Mouse (Mus musculus): Measurements from ENCODE around the gene Hnrnpul2. TPM values are rescaled to one million over a fixed set of nuclear protein-coding genes. Genes with fewer than 3 reads are reported as not detected.

Hnrnpul2 gene
- polyA plus RNA-seq, 2 experiments, result 2.8 to 39.5 TPM

GRCm38 (mm10) chr19:8875031-8875430 lies 55.2 kb downstream of the Hnrnpul2 start:
- no peak overlapping the region for H3K4me3 ChIP-seq (ENCODE audit: insufficient read depth in 1 of 2, low read depth in 2 of 2, low read length in 2 of 2)
- 85% methylated on average over 7 of the region's 7 CpGs for WGBS (ENCODE audit: insufficient replicate concordance)
- H3K4me2 ChIP-seq (ENCODE audit: low read depth), result no peak overlapping the region
- ATAC-seq (ENCODE audit: insufficient read depth) (no peak), DNase-seq (ENCODE audit: low read depth in 3 of 3, low spot score in 3 of 3) (no peak)
- no peak overlapping the region for H3K27ac ChIP-seq
- TF ChIP-seq EP300 (IDR thresholded peaks at IDR 0.05; ENCODE audit: low read depth) (no peak), CTCF (IDR thresholded peaks at IDR 0.05; ENCODE audit: low read depth) (no peak)
- H3K9ac ChIP-seq (replicated peaks), result no peak overlapping the region
- no peaks in the 10 kb centered on the region for H3K9me3 ChIP-seq (ENCODE audit: control insufficient read depth, low read length)
- H3K4me1 ChIP-seq (replicated peaks; ENCODE audit: control insufficient read depth in 2 of 2, insufficient read depth in 2 of 2, low read length in 1 of 2), result peaks cover 13 to 16% of the 10 kb centered on the region in 2 experiments
- H3K27me3 ChIP-seq (ENCODE audit: control insufficient read depth, insufficient read depth, low read length), result no peaks in the 10 kb centered on the region
- H3K36me3 ChIP-seq (replicated peaks; ENCODE audit: control insufficient read depth, insufficient read depth, low read depth), result peaks cover 31% of the 10 kb centered on the region

GRCm38 (mm10) chr19:8880311-8881033 lies 60.7 kb downstream of the Hnrnpul2 start, which contains the start of gene Uqcc3:
Gene Uqcc3 (minus strand): TSS chr19:8880923.
- Histone ChIP-seq H3K4me3 (ENCODE audit: insufficient read depth in 1 of 2, low read depth in 2 of 2, low read length in 2 of 2) (peak within 1 kb of the TSS; percentile 89 to 97), H3K4me1 (replicated peaks; ENCODE audit: control insufficient read depth in 2 of 2, insufficient read depth in 2 of 2, low read length in 1 of 2) (peaks cover 6% of the 10 kb centered on the region in 2 experiments), H3K27me3 (ENCODE audit: control insufficient read depth, insufficient read depth, low read length) (no peaks in the 10 kb centered on the region), H3K9me3 (ENCODE audit: control insufficient read depth, low read length) (no peaks in the 10 kb centered on the region), H3K27ac (peak within 1 kb of the TSS; percentile 36), H3K9ac (replicated peaks) (peak within 1 kb of the TSS; percentile 87), H3K4me2 (ENCODE audit: low read depth) (peak within 1 kb of the TSS; percentile 79), H3K36me3 (replicated peaks; ENCODE audit: control insufficient read depth, insufficient read depth, low read depth) (peaks cover 10% of the 10 kb centered on the region)
- TF ChIP-seq EP300 (IDR thresholded peaks at IDR 0.05; ENCODE audit: low read depth) (no peak), CTCF (IDR thresholded peaks at IDR 0.05; ENCODE audit: low read depth) (no peak)
- peak; percentile 94 for ATAC-seq (ENCODE audit: insufficient read depth)
- under 1% methylated on average over 42 of the region's 42 CpGs for WGBS (ENCODE audit: insufficient replicate concordance)
- peak; percentile 78 to 84 (median 79) for DNase-seq (ENCODE audit: low read depth in 3 of 3, low spot score in 3 of 3)

- H3K4me3 ChIP-seq (ENCODE audit: insufficient read depth in 1 of 2, low read depth in 2 of 2, low read length in 2 of 2), result peak overlapping the region; percentile 89 to 97
- DNase-seq (ENCODE audit: low read depth in 3 of 3, low spot score in 3 of 3) (no peak), ATAC-seq (ENCODE audit: insufficient read depth) (no peak)
- peaks cover 6% of the 10 kb centered on the region in 2 experiments for H3K4me1 ChIP-seq (replicated peaks; ENCODE audit: control insufficient read depth in 2 of 2, insufficient read depth in 2 of 2, low read length in 1 of 2)
- WGBS (ENCODE audit: insufficient replicate concordance), result 5% methylated on average over 3 of the region's 3 CpGs
- peak overlapping the region; percentile 79 for H3K4me2 ChIP-seq (ENCODE audit: low read depth)
- H3K9me3 ChIP-seq (ENCODE audit: control insufficient read depth, low read length), result no peaks in the 10 kb centered on the region
- H3K27me3 ChIP-seq (ENCODE audit: control insufficient read depth, insufficient read depth, low read length), result no peaks in the 10 kb centered on the region
- peaks cover 8% of the 10 kb centered on the region for H3K36me3 ChIP-seq (replicated peaks; ENCODE audit: control insufficient read depth, insufficient read depth, low read depth)
- no peak overlapping the region for H3K27ac ChIP-seq
- no peak; the same call in 1 of the 2 replicates for TF ChIP-seq EP300 (IDR thresholded peaks at IDR 0.05; ENCODE audit: low read depth)
- no peak for TF ChIP-seq CTCF (IDR thresholded peaks at IDR 0.05; ENCODE audit: low read depth)
- peak overlapping the region; percentile 87 for H3K9ac ChIP-seq (replicated peaks)
Observed at GRCm38 (mm10) chr19:8881034-8881392, 61.2 kb downstream of the Hnrnpul2 start.

- H3K27me3 ChIP-seq (ENCODE audit: control insufficient read depth, insufficient read depth, low read length), result no peaks in the 10 kb centered on the region
- no peak within 1 kb of the TSS for H3K9ac ChIP-seq (replicated peaks)
- WGBS (ENCODE audit: insufficient replicate concordance), result 73% methylated on average over 3 of the region's 3 CpGs
- peaks cover 15% of the 10 kb centered on the region in 2 experiments for H3K4me1 ChIP-seq (replicated peaks; ENCODE audit: control insufficient read depth in 2 of 2, insufficient read depth in 2 of 2, low read length in 1 of 2)
- no peak within 1 kb of the TSS for H3K4me3 ChIP-seq (ENCODE audit: insufficient read depth in 1 of 2, low read depth in 2 of 2, low read length in 2 of 2)
- no peak for ATAC-seq (ENCODE audit: insufficient read depth)
- no peak within 1 kb of the TSS for H3K4me2 ChIP-seq (ENCODE audit: low read depth)
- no peaks in the 10 kb centered on the region for H3K36me3 ChIP-seq (replicated peaks; ENCODE audit: control insufficient read depth, insufficient read depth, low read depth)
- TF ChIP-seq EP300 (IDR thresholded peaks at IDR 0.05; ENCODE audit: low read depth) (no peak), CTCF (IDR thresholded peaks at IDR 0.05; ENCODE audit: low read depth) (no peak)
- no peak for DNase-seq (ENCODE audit: low read depth in 3 of 3, low spot score in 3 of 3)
- no peaks in the 10 kb centered on the region for H3K9me3 ChIP-seq (ENCODE audit: control insufficient read depth, low read length)
- no peak within 1 kb of the TSS for H3K27ac ChIP-seq
Observed at GRCm38 (mm10) chr19:8883616-8884015, 63.8 kb downstream of the Hnrnpul2 start, which contains the start of the genes Lbhd1 and Gm49403. Gene Lbhd1 (plus strand): TSS chr19:8883732. Gene Gm49403 (plus strand): TSS chr19:8883930.

Other genes starting within 250 kb of the Hnrnpul2 start
Only the 30 nearest of the 33 such genes appear.
- gene Chrm1, start 156.2 kb upstream of the Hnrnpul2 start, polyA plus RNA-seq (2012; rRNA removed), result under 0.01 and 0.01 TPM in 2 replicates
- gene Chrm1, start 156.2 kb upstream of the Hnrnpul2 start, polyA plus RNA-seq (2014; fragmentation: Nextera tagmentation; extraction: Ambion mirVana), result not detected in 2 replicates
- gene Slc3a2, start 96.6 kb upstream of the Hnrnpul2 start, polyA plus RNA-seq (2012; rRNA removed), result 78.4 and 82.2 TPM in 2 replicates
- 88.5 and 89.1 TPM in 2 replicates for gene Slc3a2, start 96.6 kb upstream of the Hnrnpul2 start, polyA plus RNA-seq (2014; fragmentation: Nextera tagmentation; extraction: Ambion mirVana)
- gene Wdr74, start 84.2 kb upstream of the Hnrnpul2 start, polyA plus RNA-seq (2012; rRNA removed), result 27.7 and 34.1 TPM in 2 replicates
- 51.6 and 57.6 TPM in 2 replicates for gene Wdr74, start 84.2 kb upstream of the Hnrnpul2 start, polyA plus RNA-seq (2014; fragmentation: Nextera tagmentation; extraction: Ambion mirVana)
- 0.65 and 0.78 TPM in 2 replicates for gene 1700092M07Rik, start 79.3 kb upstream of the Hnrnpul2 start, polyA plus RNA-seq (2012; rRNA removed)
- gene 1700092M07Rik, start 79.3 kb upstream of the Hnrnpul2 start, polyA plus RNA-seq (2014; fragmentation: Nextera tagmentation; extraction: Ambion mirVana), result 0.34 and 0.63 TPM in 2 replicates
- 29.9 and 32.0 TPM in 2 replicates for gene Stx5a, start 78.6 kb upstream of the Hnrnpul2 start, polyA plus RNA-seq (2012; rRNA removed)
- 36.7 and 36.9 TPM in 2 replicates for gene Stx5a, start 78.6 kb upstream of the Hnrnpul2 start, polyA plus RNA-seq (2014; fragmentation: Nextera tagmentation; extraction: Ambion mirVana)
- gene Nxf1, start 62.9 kb upstream of the Hnrnpul2 start, polyA plus RNA-seq (2012; rRNA removed), result 66.2 and 90.9 TPM in 2 replicates
- gene Nxf1, start 62.9 kb upstream of the Hnrnpul2 start, polyA plus RNA-seq (2014; fragmentation: Nextera tagmentation; extraction: Ambion mirVana), result 77.4 and 84.9 TPM in 2 replicates
- gene Tmem223, start 49.0 kb upstream of the Hnrnpul2 start, polyA plus RNA-seq (2012; rRNA removed), result 38.9 and 53.7 TPM in 2 replicates
- gene Tmem223, start 49.0 kb upstream of the Hnrnpul2 start, polyA plus RNA-seq (2014; fragmentation: Nextera tagmentation; extraction: Ambion mirVana), result 61.8 and 69.6 TPM in 2 replicates
- 63.0 and 70.8 TPM in 2 replicates for gene Tmem179b, start 45.5 kb upstream of the Hnrnpul2 start, polyA plus RNA-seq (2012; rRNA removed)
- 108 and 117 TPM in 2 replicates for gene Tmem179b, start 45.5 kb upstream of the Hnrnpul2 start, polyA plus RNA-seq (2014; fragmentation: Nextera tagmentation; extraction: Ambion mirVana)
- 8.3 and 10.0 TPM in 2 replicates for gene Taf6l, start 33.6 kb upstream of the Hnrnpul2 start, polyA plus RNA-seq (2012; rRNA removed)
- 7.9 and 8.1 TPM in 2 replicates for gene Taf6l, start 33.6 kb upstream of the Hnrnpul2 start, polyA plus RNA-seq (2014; fragmentation: Nextera tagmentation; extraction: Ambion mirVana)
- 46.6 and 55.1 TPM in 2 replicates for gene Polr2g, start 21.4 kb upstream of the Hnrnpul2 start, polyA plus RNA-seq (2012; rRNA removed)
- 72.8 and 79.7 TPM in 2 replicates for gene Polr2g, start 21.4 kb upstream of the Hnrnpul2 start, polyA plus RNA-seq (2014; fragmentation: Nextera tagmentation; extraction: Ambion mirVana)
- gene Zbtb3, start 17.5 kb upstream of the Hnrnpul2 start, polyA plus RNA-seq (2012; rRNA removed), result 0.90 and 0.98 TPM in 2 replicates
- gene Zbtb3, start 17.5 kb upstream of the Hnrnpul2 start, polyA plus RNA-seq (2014; fragmentation: Nextera tagmentation; extraction: Ambion mirVana), result 1.2 and 1.5 TPM in 2 replicates
- gene Ttc9c, start 677 bp upstream of the Hnrnpul2 start, polyA plus RNA-seq (2012; rRNA removed), result 11.4 and 16.9 TPM in 2 replicates
- gene Ttc9c, start 677 bp upstream of the Hnrnpul2 start, polyA plus RNA-seq (2014; fragmentation: Nextera tagmentation; extraction: Ambion mirVana), result 17.1 and 18.0 TPM in 2 replicates
- gene AC129217.1, start 9.8 kb downstream of the Hnrnpul2 start, polyA plus RNA-seq (2012; rRNA removed), result 1.3 TPM in 1 of 2 replicates, not detected in the other
- not detected in 2 replicates for gene AC129217.1, start 9.8 kb downstream of the Hnrnpul2 start, polyA plus RNA-seq (2014; fragmentation: Nextera tagmentation; extraction: Ambion mirVana)
- gene Bscl2, start 17.5 kb downstream of the Hnrnpul2 start, polyA plus RNA-seq (2012; rRNA removed), result 19.7 and 26.5 TPM in 2 replicates
- gene Bscl2, start 17.5 kb downstream of the Hnrnpul2 start, polyA plus RNA-seq (2014; fragmentation: Nextera tagmentation; extraction: Ambion mirVana), result 23.6 and 25.2 TPM in 2 replicates
- 0.04 and 0.22 TPM in 2 replicates for gene Gng3, start 19.2 kb downstream of the Hnrnpul2 start, polyA plus RNA-seq (2012; rRNA removed)
- gene Gng3, start 19.2 kb downstream of the Hnrnpul2 start, polyA plus RNA-seq (2014; fragmentation: Nextera tagmentation; extraction: Ambion mirVana), result 0.14 TPM in 2 replicates
- gene Lrrn4cl, start 30.8 kb downstream of the Hnrnpul2 start, polyA plus RNA-seq (2012; rRNA removed), result 0.10 and 0.12 TPM in 2 replicates
- not detected in 2 replicates for gene Lrrn4cl, start 30.8 kb downstream of the Hnrnpul2 start, polyA plus RNA-seq (2014; fragmentation: Nextera tagmentation; extraction: Ambion mirVana)
- gene Ubxn1, start 51.5 kb downstream of the Hnrnpul2 start, polyA plus RNA-seq (2012; rRNA removed), result 32.0 and 61.2 TPM in 2 replicates
- 87.3 and 92.4 TPM in 2 replicates for gene Ubxn1, start 51.5 kb downstream of the Hnrnpul2 start, polyA plus RNA-seq (2014; fragmentation: Nextera tagmentation; extraction: Ambion mirVana)
- gene Uqcc3, start 60.9 kb downstream of the Hnrnpul2 start, polyA plus RNA-seq (2012; rRNA removed), result 18.5 and 22.2 TPM in 2 replicates
- gene Uqcc3, start 60.9 kb downstream of the Hnrnpul2 start, polyA plus RNA-seq (2014; fragmentation: Nextera tagmentation; extraction: Ambion mirVana), result 28.3 and 35.3 TPM in 2 replicates
- 3.1 and 3.7 TPM in 2 replicates for gene Lbhd1, start 63.7 kb downstream of the Hnrnpul2 start, polyA plus RNA-seq (2012; rRNA removed)
- 43.7 and 47.7 TPM in 2 replicates for gene Lbhd1, start 63.7 kb downstream of the Hnrnpul2 start, polyA plus RNA-seq (2014; fragmentation: Nextera tagmentation; extraction: Ambion mirVana)
- gene Gm49403, start 63.9 kb downstream of the Hnrnpul2 start, polyA plus RNA-seq (2012; rRNA removed), result not detected in 2 replicates
- not detected in 2 replicates for gene Gm49403, start 63.9 kb downstream of the Hnrnpul2 start, polyA plus RNA-seq (2014; fragmentation: Nextera tagmentation; extraction: Ambion mirVana)
- 36.7 and 52.7 TPM in 2 replicates for gene 1810009A15Rik, start 68.8 kb downstream of the Hnrnpul2 start, polyA plus RNA-seq (2012; rRNA removed)
- 65.0 and 70.8 TPM in 2 replicates for gene 1810009A15Rik, start 68.8 kb downstream of the Hnrnpul2 start, polyA plus RNA-seq (2014; fragmentation: Nextera tagmentation; extraction: Ambion mirVana)
- 0.13 TPM in 1 of 2 replicates, not detected in the other for gene Gm49416, start 68.9 kb downstream of the Hnrnpul2 start, polyA plus RNA-seq (2012; rRNA removed)
- not detected in 2 replicates for gene Gm49416, start 68.9 kb downstream of the Hnrnpul2 start, polyA plus RNA-seq (2014; fragmentation: Nextera tagmentation; extraction: Ambion mirVana)
- 12.2 and 14.4 TPM in 2 replicates for gene Ints5, start 73.0 kb downstream of the Hnrnpul2 start, polyA plus RNA-seq (2012; rRNA removed)
- gene Ints5, start 73.0 kb downstream of the Hnrnpul2 start, polyA plus RNA-seq (2014; fragmentation: Nextera tagmentation; extraction: Ambion mirVana), result 14.7 and 16.3 TPM in 2 replicates
- gene Ganab, start 78.1 kb downstream of the Hnrnpul2 start, polyA plus RNA-seq (2012; rRNA removed), result 48.7 and 52.2 TPM in 2 replicates
- gene Ganab, start 78.1 kb downstream of the Hnrnpul2 start, polyA plus RNA-seq (2014; fragmentation: Nextera tagmentation; extraction: Ambion mirVana), result 33.7 and 37.0 TPM in 2 replicates
- gene B3gat3, start 100.4 kb downstream of the Hnrnpul2 start, polyA plus RNA-seq (2012; rRNA removed), result 23.1 and 26.6 TPM in 2 replicates
- 15.4 and 15.8 TPM in 2 replicates for gene B3gat3, start 100.4 kb downstream of the Hnrnpul2 start, polyA plus RNA-seq (2014; fragmentation: Nextera tagmentation; extraction: Ambion mirVana)
- 2.6 and 2.8 TPM in 2 replicates for gene Rom1, start 109.3 kb downstream of the Hnrnpul2 start, polyA plus RNA-seq (2012; rRNA removed)
- 1.4 and 1.8 TPM in 2 replicates for gene Rom1, start 109.3 kb downstream of the Hnrnpul2 start, polyA plus RNA-seq (2014; fragmentation: Nextera tagmentation; extraction: Ambion mirVana)
- gene Eml3, start 109.5 kb downstream of the Hnrnpul2 start, polyA plus RNA-seq (2012; rRNA removed), result 10.9 and 11.0 TPM in 2 replicates
- 5.6 and 7.8 TPM in 2 replicates for gene Eml3, start 109.5 kb downstream of the Hnrnpul2 start, polyA plus RNA-seq (2014; fragmentation: Nextera tagmentation; extraction: Ambion mirVana)
- 18.9 and 23.0 TPM in 2 replicates for gene Mta2, start 121.9 kb downstream of the Hnrnpul2 start, polyA plus RNA-seq (2012; rRNA removed)
- gene Mta2, start 121.9 kb downstream of the Hnrnpul2 start, polyA plus RNA-seq (2014; fragmentation: Nextera tagmentation; extraction: Ambion mirVana), result 18.5 and 22.8 TPM in 2 replicates
- gene Tut1, start 133.8 kb downstream of the Hnrnpul2 start, polyA plus RNA-seq (2012; rRNA removed), result 9.3 and 9.5 TPM in 2 replicates
- gene Tut1, start 133.8 kb downstream of the Hnrnpul2 start, polyA plus RNA-seq (2014; fragmentation: Nextera tagmentation; extraction: Ambion mirVana), result 10.0 and 11.5 TPM in 2 replicates
- 120 and 178 TPM in 2 replicates for gene Eef1g, start 147.0 kb downstream of the Hnrnpul2 start, polyA plus RNA-seq (2012; rRNA removed)
- 183 and 201 TPM in 2 replicates for gene Eef1g, start 147.0 kb downstream of the Hnrnpul2 start, polyA plus RNA-seq (2014; fragmentation: Nextera tagmentation; extraction: Ambion mirVana)